Mouse (Mus musculus) CH12.LX (cell line): ENCODE measurements at regions not wholly inside any gene's neighbourhood (a gene's known extent, or its start where the extent isn't known, plus 50 kb on each side); places are given as distances from the start of the nearest gene placed in this dataset.

Source experiments
- DNase-seq: peaks from one replicate; pipeline ENCODE4 v3.0.0-alpha.2; 2013; ENCODE audit errors: extremely low read depth
- H3K27ac ChIP-seq: 2 replicates; pipeline ENCODE4 v1.5.1; 2012; ENCODE audit warnings: low read depth, mild to moderate bottlenecking, control low read depth, moderate library complexity; ENCODE audit not compliant: insufficient read depth
- H3K27me3 ChIP-seq: replicated peaks from 2 replicates; pipeline ENCODE3; 2012; ENCODE audit warnings: inconsistent platforms
- H3K36me3 ChIP-seq, 2 experiments: replicated peaks in 1 of 2; 2 replicates each; pipeline versions ENCODE3 to v1.6.1; 2012; ENCODE audit warnings: inconsistent platforms in 1 of 2, low read length in 1 of 2, mild to moderate bottlenecking in 1 of 2, mixed read lengths in 1 of 2, moderate library complexity in 1 of 2; ENCODE audit not compliant: control insufficient read depth in 1 of 2, insufficient read depth in 1 of 2
- H3K4me1 ChIP-seq, 2 experiments: 2 replicates each; pipeline ENCODE4 v1.6.1; 2012; ENCODE audit warnings: inconsistent platforms in 1 of 2, moderate library complexity in 1 of 2; ENCODE audit not compliant: insufficient read depth in 2 of 2, control insufficient read depth in 1 of 2
- H3K4me2 ChIP-seq: 2 replicates; pipeline ENCODE4 v1.6.1; 2012; ENCODE audit warnings: low read depth, mild to moderate bottlenecking, control low read depth; ENCODE audit not compliant: poor library complexity, insufficient read depth, severe bottlenecking
- H3K4me3 ChIP-seq, 3 experiments: fragments of 150-350 bp in 1 of 3; sonication (generic) in 1 of 3; replicated peaks in 1 of 3; 2 replicates each; pipeline versions ENCODE3 to v1.5.1; 2011 to 2012; ENCODE audit warnings: low read depth in 2 of 3, low read length in 2 of 3, mild to moderate bottlenecking in 2 of 3, moderate library complexity in 2 of 3, control low read depth in 1 of 3, improper control_type of control experiment in 1 of 3, inconsistent platforms in 1 of 3, mixed read lengths in 1 of 3; ENCODE audit not compliant: poor library complexity in 1 of 3
- H3K79me2 ChIP-seq: replicated peaks from 2 replicates; pipeline ENCODE4 v1.6.1; 2012; ENCODE audit warnings: mild to moderate bottlenecking, moderate library complexity; ENCODE audit not compliant: control insufficient read depth, poor library complexity, insufficient read depth, severe bottlenecking; ENCODE audit errors: extremely low read depth
- H3K9ac ChIP-seq: 2 replicates; pipeline ENCODE4 v1.6.1; 2012; ENCODE audit warnings: low read depth, mild to moderate bottlenecking, control low read depth, moderate library complexity; ENCODE audit not compliant: insufficient read depth
- H3K9me3 ChIP-seq: replicated peaks from 2 replicates; pipeline ENCODE3; 2012; ENCODE audit warnings: low read length, inconsistent platforms, mixed read lengths
- CTCF ChIP-seq, 2 experiments: IDR thresholded peaks in 1 of 2; conservative IDR thresholded peaks in 1 of 2; 2 replicates each; pipeline ENCODE4 v1.5.1; 2011 to 2012; ENCODE audit warnings: low read depth in 2 of 2, low read length in 2 of 2, improper control_type of control experiment in 1 of 2, inconsistent platforms in 1 of 2, mild to moderate bottlenecking in 1 of 2, moderate library complexity in 1 of 2
- ETS1 ChIP-seq: conservative IDR thresholded peaks from 2 replicates; pipeline ENCODE4 v1.6.1; 2012; ENCODE audit warnings: low read depth, mild to moderate bottlenecking, inconsistent platforms, low read length, improper control_type of control experiment, moderate library complexity
- HCFC1 ChIP-seq: IDR thresholded peaks from 2 replicates; pipeline ENCODE4 v1.6.1; 2012; ENCODE audit warnings: low read depth, mild to moderate bottlenecking, inconsistent platforms, low read length, improper control_type of control experiment
- IRF4 ChIP-seq: IDR thresholded peaks from 2 replicates; pipeline ENCODE4 v1.6.1; 2014; ENCODE audit warnings: low read depth, mild to moderate bottlenecking, inconsistent platforms, low read length, improper control_type of control experiment
- JUND ChIP-seq: conservative IDR thresholded peaks from 2 replicates; pipeline ENCODE4 v1.6.1; 2011; ENCODE audit warnings: low read depth, low read length, improper control_type of control experiment
- KAT2A ChIP-seq: IDR thresholded peaks from 2 replicates; pipeline ENCODE4 v1.6.1; 2012; ENCODE audit warnings: low read length, improper control_type of control experiment, inconsistent platforms; ENCODE audit not compliant: insufficient replicate concordance
- MAFK ChIP-seq: IDR thresholded peaks from 2 replicates; pipeline ENCODE4 v1.6.1; 2011; ENCODE audit warnings: low read length, improper control_type of control experiment; ENCODE audit not compliant: insufficient replicate concordance
- MAX ChIP-seq: IDR thresholded peaks from 2 replicates; pipeline ENCODE4 v1.6.1; 2011; ENCODE audit warnings: low read length, improper control_type of control experiment
- MAZ ChIP-seq: IDR thresholded peaks from 2 replicates; pipeline ENCODE4 v1.6.1; 2012; ENCODE audit warnings: low read depth, mild to moderate bottlenecking, inconsistent platforms, low read length, improper control_type of control experiment, moderate library complexity
- MEF2A ChIP-seq: IDR thresholded peaks from 2 replicates; pipeline ENCODE4 v1.6.1; 2014; ENCODE audit warnings: low read depth, mild to moderate bottlenecking, inconsistent platforms, low read length, improper control_type of control experiment, borderline replicate concordance
- MXI1 ChIP-seq: IDR thresholded peaks from 2 replicates; pipeline ENCODE4 v1.6.1; 2011; ENCODE audit warnings: mild to moderate bottlenecking, low read depth, low read length, improper control_type of control experiment
- MYC ChIP-seq: IDR thresholded peaks from 2 replicates; pipeline ENCODE4 v1.6.1; 2011; ENCODE audit warnings: low read depth, mild to moderate bottlenecking, improper control_type of control experiment, low read length
- NELFE ChIP-seq: IDR thresholded peaks from 2 replicates; pipeline ENCODE4 v1.6.1; 2011; ENCODE audit warnings: low read depth, low read length, improper control_type of control experiment
- NRF1 ChIP-seq: IDR thresholded peaks from 2 replicates; pipeline ENCODE4 v1.6.1; 2014; ENCODE audit warnings: low read depth, mild to moderate bottlenecking, inconsistent platforms, low read length, improper control_type of control experiment, moderate library complexity
- POLR2A ChIP-seq: IDR thresholded peaks from 2 replicates; pipeline ENCODE4 v1.6.1; 2011; ENCODE audit warnings: low read depth, mild to moderate bottlenecking, improper control_type of control experiment, low read length
- RCOR1 ChIP-seq: conservative IDR thresholded peaks from 2 replicates; pipeline ENCODE4 v1.6.1; 2012; ENCODE audit warnings: low read depth, mild to moderate bottlenecking, inconsistent platforms, low read length, improper control_type of control experiment
- TBP ChIP-seq: conservative IDR thresholded peaks from 2 replicates; pipeline ENCODE4 v1.6.1; 2011; ENCODE audit warnings: low read depth, low read length, improper control_type of control experiment
- USF1 ChIP-seq: IDR thresholded peaks from 2 replicates; pipeline ENCODE4 v1.6.1; 2014; ENCODE audit warnings: low read depth, mild to moderate bottlenecking, inconsistent platforms, low read length, improper control_type of control experiment
- USF2 ChIP-seq: conservative IDR thresholded peaks from 2 replicates; pipeline ENCODE4 v1.6.1; 2011; ENCODE audit warnings: low read depth, low read length, improper control_type of control experiment
- ZC3H11A ChIP-seq: IDR thresholded peaks from 2 replicates; pipeline ENCODE4 v1.6.1; 2012; ENCODE audit warnings: low read depth, mild to moderate bottlenecking, inconsistent platforms, low read length, improper control_type of control experiment
- dilution Hi-C: fragments of 300-500 bp; cut with MboI; formaldehyde crosslinking; loops from 2 replicates; pipeline ENCODE4 v1.14.3; 2020; ENCODE audit warnings: low sequenced_read_pairs; ENCODE audit not compliant: extremely low pct_unique_long_range_greater_than_20kb, extremely low pct_ligation_motif_present
- in situ Hi-C: fragments of 300-500 bp; cut with MboI; formaldehyde crosslinking; loops from 3 replicates; pipeline ENCODE4 v1.14.3; 2019; ENCODE audit warnings: low sequenced_read_pairs, low pct_ligation_motif_present, low pct_unique_long_range_greater_than_20kb, mixed read lengths

- H3K4me3 ChIP-seq = no peak overlapping the region
- H3K27ac ChIP-seq = no peak overlapping the region
- in situ Hi-C loops = no loop called here
- DNase-seq = no peak
- no peaks in the 10 kb centered on the region for H3K4me1 ChIP-seq
- TF ChIP-seq NRF1 (no peak), NELFE (no peak), MXI1 (no peak), HCFC1 (no peak), ZC3H11A (no peak), JUND (no peak), POLR2A (no peak), TBP (no peak), USF1 (no peak), MAZ (no peak), MEF2A (no peak), MYC (no peak), ETS1 (no peak), MAFK (no peak), IRF4 (no peak), USF2 (no peak), MAX (no peak), CTCF (conservative IDR thresholded peaks at IDR 0.05 in 1 of 2, IDR thresholded peaks at IDR 0.05 in 1 of 2; ENCODE audit: low read depth in 2 of 2, low read length in 2 of 2) (no peak), RCOR1 (no peak), KAT2A (no peak)
- H3K36me3 ChIP-seq = no peaks in the 10 kb centered on the region
- dilution Hi-C loops = no loop called here
- H3K9me3 ChIP-seq = peaks cover 34% of the 10 kb centered on the region
- no peak overlapping the region for H3K4me2 ChIP-seq
- no peaks in the 10 kb centered on the region for H3K79me2 ChIP-seq
- no peak overlapping the region for H3K9ac ChIP-seq
- peaks cover 42% of the 10 kb centered on the region for H3K27me3 ChIP-seq
Measured at GRCm38 (mm10) chr11:52610681-52611165, 153.7 kb upstream of the Fstl4 start.

- no peak overlapping the region for H3K9ac ChIP-seq
- dilution Hi-C loops = no loop called here
- in situ Hi-C loops = no loop called here
- no peak for DNase-seq
- no peaks in the 10 kb centered on the region for H3K79me2 ChIP-seq
- H3K27me3 ChIP-seq = peaks cover 59% of the 10 kb centered on the region
- H3K36me3 ChIP-seq = no peaks in the 10 kb centered on the region
- TF ChIP-seq MYC = no peak
- no peak for TF ChIP-seq TBP
- no peak for TF ChIP-seq NELFE
- H3K4me1 ChIP-seq = peaks cover 6 to 12% of the 10 kb centered on the region in 2 experiments
- no peak overlapping the region for H3K4me2 ChIP-seq
- H3K4me3 ChIP-seq = no peak overlapping the region
- H3K27ac ChIP-seq = no peak overlapping the region
- H3K9me3 ChIP-seq = peaks cover 14% of the 10 kb centered on the region
Measured at GRCm38 (mm10) chr11:52615622-52616021, 148.8 kb upstream of the Fstl4 start.
